Mouse (Mus musculus) ES-E14 (cell line): ENCODE measurements at regions not wholly inside any gene's neighbourhood (a gene's known extent, or its start where the extent isn't known, plus 50 kb on each side); places are given as distances from the start of the nearest gene placed in this dataset.

Experiments used
- CHD2 ChIP-seq: IDR thresholded peaks from 2 replicates; pipeline ENCODE4 v1.6.1; 2014; ENCODE audit warnings: mild to moderate bottlenecking, low read depth, low read length, inconsistent platforms
- MAFK ChIP-seq: IDR thresholded peaks from 2 replicates; pipeline ENCODE4 v1.6.1; 2014; ENCODE audit warnings: mild to moderate bottlenecking, low read depth, low read length, inconsistent platforms; ENCODE audit not compliant: insufficient read depth
- ZNF384 ChIP-seq: IDR thresholded peaks from 2 replicates; pipeline ENCODE4 v1.6.1; 2012; ENCODE audit warnings: low read depth, low read length, inconsistent platforms

- TF ChIP-seq ZNF384 (no peak), MAFK (no peak), CHD2 (no peak)
These were observed 369.8 kb upstream of the Arglu1 start for GRCm38 (mm10) chr8:9060166-9060565.
